Mouse (Mus musculus): Measurements from ENCODE around the gene Bcorl1. TPM values are rescaled to one million over a fixed set of nuclear protein-coding genes. Genes with fewer than 3 reads are reported as not detected.

Gene Bcorl1
- polyA plus RNA-seq, 1 experiment, result 27.3 TPM

DNA sequence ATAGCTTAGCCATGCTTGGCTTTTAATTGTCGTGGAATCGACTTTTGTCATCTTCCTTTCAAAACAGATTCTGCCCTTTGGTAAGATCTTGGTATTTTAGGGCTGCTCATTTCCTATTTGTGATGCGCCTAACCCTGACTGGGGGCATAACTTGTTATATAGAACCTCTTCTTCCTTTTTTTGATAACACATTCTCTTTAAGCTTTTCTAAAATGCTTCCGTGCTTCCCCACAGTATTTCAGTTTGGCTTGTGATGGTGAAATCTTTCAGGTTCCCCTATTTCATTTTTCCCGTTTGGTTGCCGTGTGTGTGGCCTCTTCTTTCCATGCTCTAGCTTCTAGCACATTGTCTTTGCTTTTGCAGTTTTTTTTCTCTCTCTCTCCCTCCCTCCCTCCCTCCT is 14.2 kb downstream of the Bcorl1 start:
- Histone ChIP-seq H3K4me3 (replicated peaks; ENCODE audit: control insufficient read depth, low read depth, low read length) (no peak overlapping the region), H3K4me1 (ENCODE audit: control insufficient read depth, insufficient read depth, low read length) (no peaks in the 10 kb centered on the region; the same call in 1 of the 2 replicates), H3K27ac (ENCODE audit: control insufficient read depth, insufficient read depth, low read depth, low read length, poor library complexity) (no peak overlapping the region)
- WGBS, result 36% methylated on average over 6 of the region's 6 CpGs
- TF ChIP-seq CTCF (IDR thresholded peaks at IDR 0.05; ENCODE audit: control insufficient read depth, insufficient read depth, low read length), result no peak
- no peak for TF ChIP-seq POLR2A (IDR thresholded peaks at IDR 0.05; ENCODE audit: borderline replicate concordance, control insufficient read depth, low read depth, low read length)

DNA sequence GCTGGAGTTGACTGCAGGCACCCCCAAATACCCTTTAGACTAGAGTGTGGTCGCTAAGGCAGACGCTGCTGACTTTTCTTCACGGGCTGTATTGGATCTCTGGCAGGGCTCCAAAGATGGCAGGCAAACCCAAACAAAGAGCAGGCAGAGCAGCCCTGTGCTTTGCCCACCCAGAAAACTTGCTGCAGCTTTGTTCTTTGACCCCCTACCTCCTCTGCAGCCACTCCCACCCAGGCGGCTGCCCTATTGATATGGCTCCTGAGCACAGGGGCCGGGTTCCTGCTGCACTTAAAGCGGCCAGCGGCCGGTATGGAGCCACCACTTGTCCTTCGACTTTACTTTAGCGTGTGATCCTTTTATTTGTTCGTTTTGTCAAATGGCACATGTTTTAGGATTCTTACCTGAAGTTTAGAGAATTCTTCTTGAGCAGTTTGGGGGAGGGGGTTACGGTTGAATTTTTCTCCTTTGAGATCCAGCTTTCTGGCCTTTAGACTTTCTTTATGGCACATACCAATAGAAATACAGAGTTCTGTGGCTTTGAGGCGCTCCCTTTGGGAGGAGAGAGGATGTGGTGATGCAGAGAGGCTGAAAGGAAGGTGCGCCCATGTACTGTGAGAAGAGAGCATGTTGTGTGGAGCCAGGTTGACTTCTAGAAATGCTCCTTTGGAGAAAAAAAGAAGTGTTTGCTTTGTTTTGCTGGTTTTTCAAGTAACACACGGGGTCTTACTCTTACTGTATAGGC is 24.8 kb downstream of the Bcorl1 start:
- no peak for TF ChIP-seq POLR2A (IDR thresholded peaks at IDR 0.05; ENCODE audit: borderline replicate concordance, control insufficient read depth, low read depth, low read length)
- TF ChIP-seq CTCF (IDR thresholded peaks at IDR 0.05; ENCODE audit: control insufficient read depth, insufficient read depth, low read length), result no peak
- H3K4me1 ChIP-seq (ENCODE audit: control insufficient read depth, insufficient read depth, low read length), result no peaks in the 10 kb centered on the region
- no peak overlapping the region for H3K27ac ChIP-seq (ENCODE audit: control insufficient read depth, insufficient read depth, low read depth, low read length, poor library complexity)
- WGBS, result 73% methylated on average over 15 of the region's 15 CpGs
- H3K4me3 ChIP-seq (replicated peaks; ENCODE audit: control insufficient read depth, low read depth, low read length), result no peak overlapping the region

DNA sequence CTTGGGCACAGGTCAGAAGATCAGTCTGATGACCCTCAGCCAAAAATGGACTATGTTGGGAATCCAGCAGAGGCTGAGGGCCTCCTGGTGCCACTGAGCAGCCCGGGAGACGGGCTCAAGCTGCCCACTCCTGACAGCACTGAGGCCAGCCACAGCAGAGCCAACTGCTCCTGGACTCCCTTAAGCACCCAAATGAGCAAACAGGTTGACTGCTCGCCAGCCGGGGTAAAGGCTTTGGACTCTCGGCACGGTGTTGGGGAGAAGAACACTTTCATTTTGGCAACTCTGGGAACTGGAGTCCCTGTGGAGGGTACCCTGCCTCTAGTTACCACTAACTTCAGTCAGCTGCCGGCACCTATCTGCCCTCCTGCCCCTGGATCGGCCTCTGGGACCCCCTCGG is 26.7 kb downstream of the Bcorl1 start:
- TF ChIP-seq CTCF (IDR thresholded peaks at IDR 0.05; ENCODE audit: control insufficient read depth, insufficient read depth, low read length) (no peak), POLR2A (IDR thresholded peaks at IDR 0.05; ENCODE audit: borderline replicate concordance, control insufficient read depth, low read depth, low read length) (no peak)
- Histone ChIP-seq H3K4me3 (replicated peaks; ENCODE audit: control insufficient read depth, low read depth, low read length) (no peak overlapping the region), H3K4me1 (ENCODE audit: control insufficient read depth, insufficient read depth, low read length) (no peaks in the 10 kb centered on the region), H3K27ac (ENCODE audit: control insufficient read depth, insufficient read depth, low read depth, low read length, poor library complexity) (no peak overlapping the region)
- WGBS, result 91% methylated on average over 9 of the region's 9 CpGs

DNA sequence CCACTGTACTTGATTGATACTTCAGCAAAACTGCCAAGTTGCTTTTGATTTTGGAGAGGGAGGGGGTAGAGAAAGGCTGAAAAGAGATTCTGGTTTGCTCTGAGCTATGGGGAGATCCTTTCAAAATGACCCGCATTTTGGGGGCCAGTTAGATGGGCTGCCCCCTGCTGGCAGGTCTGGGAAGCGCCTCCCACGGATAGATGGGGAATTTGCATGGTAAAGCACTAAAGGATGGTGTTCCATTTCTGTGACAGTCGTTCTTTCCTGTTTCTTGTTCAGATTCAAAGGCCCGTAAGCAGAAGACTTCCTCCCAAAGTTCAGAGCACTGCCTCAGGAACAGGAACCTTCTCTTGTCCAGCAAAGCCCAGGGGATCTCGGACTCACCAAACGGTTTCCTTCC is 42.5 kb downstream of the Bcorl1 start:
- TF ChIP-seq CTCF (IDR thresholded peaks at IDR 0.05; ENCODE audit: control insufficient read depth, insufficient read depth, low read length), result peak; percentile 71
- no peak for TF ChIP-seq POLR2A (IDR thresholded peaks at IDR 0.05; ENCODE audit: borderline replicate concordance, control insufficient read depth, low read depth, low read length)

DNA sequence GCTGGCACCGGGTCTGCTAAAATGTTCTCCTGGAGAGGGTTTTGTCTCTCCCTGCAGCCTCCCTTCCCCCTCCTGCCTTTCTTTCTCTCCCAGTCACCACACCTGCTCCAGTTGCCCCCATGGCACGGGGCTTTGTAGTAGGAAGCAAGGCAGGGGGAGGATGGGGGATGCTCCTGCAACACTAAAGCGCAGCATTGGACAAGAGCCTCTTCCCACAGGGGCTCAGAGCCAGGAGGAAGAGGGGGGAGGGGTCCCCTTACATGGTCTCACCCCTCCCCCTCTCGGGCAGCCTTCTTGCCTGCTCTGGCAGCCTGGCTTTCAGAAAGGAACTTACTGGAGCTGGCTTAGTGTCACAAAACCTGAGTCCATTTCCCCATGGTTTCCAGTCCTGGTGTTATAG is 44.8 kb downstream of the Bcorl1 start:
- no peak for TF ChIP-seq CTCF (IDR thresholded peaks at IDR 0.05; ENCODE audit: control insufficient read depth, insufficient read depth, low read length)
- TF ChIP-seq POLR2A (IDR thresholded peaks at IDR 0.05; ENCODE audit: borderline replicate concordance, control insufficient read depth, low read depth, low read length), result no peak
- Histone ChIP-seq H3K27ac (ENCODE audit: control insufficient read depth, insufficient read depth, low read depth, low read length, poor library complexity) (no peak overlapping the region), H3K4me3 (replicated peaks; ENCODE audit: control insufficient read depth, low read depth, low read length) (no peak overlapping the region), H3K4me1 (ENCODE audit: control insufficient read depth, insufficient read depth, low read length) (no peaks in the 10 kb centered on the region)
- 87% methylated on average over 4 of the region's 4 CpGs for WGBS

More for the DNA sequence above, 42.5 kb downstream of the Bcorl1 start:
- Histone ChIP-seq H3K4me3 (replicated peaks; ENCODE audit: control insufficient read depth, low read depth, low read length) (no peak overlapping the region), H3K4me1 (ENCODE audit: control insufficient read depth, insufficient read depth, low read length) (no peaks in the 10 kb centered on the region), H3K27ac (ENCODE audit: control insufficient read depth, insufficient read depth, low read depth, low read length, poor library complexity) (no peak overlapping the region)
- WGBS, result 36% methylated on average over 7 of the region's 7 CpGs

DNA sequence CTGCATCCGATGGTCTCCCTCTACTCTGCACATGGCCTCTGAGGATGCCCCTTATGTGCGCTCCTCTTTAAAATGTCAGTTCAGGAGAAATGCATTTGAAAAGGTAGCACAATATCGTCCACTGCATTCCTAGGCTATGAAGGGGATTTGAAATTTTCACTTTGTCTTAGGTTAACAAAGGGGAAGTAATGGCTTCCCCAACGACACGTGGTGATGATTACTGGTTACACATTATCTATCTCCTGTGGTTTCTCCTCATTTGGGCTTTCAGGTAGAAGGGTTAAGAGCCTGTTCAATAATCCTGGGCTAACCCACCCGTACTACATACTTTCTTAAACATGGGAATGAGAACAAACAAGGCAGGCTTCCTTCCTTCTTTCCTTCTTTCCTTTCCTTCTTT is 48.2 kb downstream of the Bcorl1 start:
- Histone ChIP-seq H3K4me3 (replicated peaks; ENCODE audit: control insufficient read depth, low read depth, low read length) (no peak overlapping the region), H3K4me1 (ENCODE audit: control insufficient read depth, insufficient read depth, low read length) (no peaks in the 10 kb centered on the region), H3K27ac (ENCODE audit: control insufficient read depth, insufficient read depth, low read depth, low read length, poor library complexity) (no peak overlapping the region)
- no peak for TF ChIP-seq CTCF (IDR thresholded peaks at IDR 0.05; ENCODE audit: control insufficient read depth, insufficient read depth, low read length)
- no peak for TF ChIP-seq POLR2A (IDR thresholded peaks at IDR 0.05; ENCODE audit: borderline replicate concordance, control insufficient read depth, low read depth, low read length)
- 73% methylated on average over 6 of the region's 6 CpGs for WGBS

DNA sequence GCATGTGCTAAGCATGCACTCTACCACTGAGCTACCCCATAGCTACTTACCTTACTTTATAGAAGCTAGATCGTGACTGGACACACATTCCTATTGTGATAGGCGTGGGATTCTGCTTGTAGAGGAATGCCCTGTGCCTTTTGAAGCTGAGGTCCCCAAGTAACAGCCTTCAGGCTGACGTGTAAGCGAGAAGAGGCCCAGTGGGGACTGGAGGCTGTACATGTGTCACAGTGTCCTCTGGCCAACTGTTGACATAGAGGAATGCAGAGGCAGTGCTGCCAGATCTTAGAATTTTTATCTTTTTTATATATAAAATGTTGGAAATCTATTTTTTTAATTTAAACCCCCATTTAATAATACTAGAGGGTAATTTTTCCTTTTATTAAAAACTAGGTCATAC is 58.8 kb downstream of the Bcorl1 start:
- 85% methylated on average over 4 of the region's 4 CpGs for WGBS
- no peak for TF ChIP-seq POLR2A (IDR thresholded peaks at IDR 0.05; ENCODE audit: borderline replicate concordance, control insufficient read depth, low read depth, low read length)
- TF ChIP-seq CTCF (IDR thresholded peaks at IDR 0.05; ENCODE audit: control insufficient read depth, insufficient read depth, low read length), result no peak
- Histone ChIP-seq H3K27ac (ENCODE audit: control insufficient read depth, insufficient read depth, low read depth, low read length, poor library complexity) (no peak overlapping the region), H3K4me1 (ENCODE audit: control insufficient read depth, insufficient read depth, low read length) (no peaks in the 10 kb centered on the region), H3K4me3 (replicated peaks; ENCODE audit: control insufficient read depth, low read depth, low read length) (no peak overlapping the region)

DNA sequence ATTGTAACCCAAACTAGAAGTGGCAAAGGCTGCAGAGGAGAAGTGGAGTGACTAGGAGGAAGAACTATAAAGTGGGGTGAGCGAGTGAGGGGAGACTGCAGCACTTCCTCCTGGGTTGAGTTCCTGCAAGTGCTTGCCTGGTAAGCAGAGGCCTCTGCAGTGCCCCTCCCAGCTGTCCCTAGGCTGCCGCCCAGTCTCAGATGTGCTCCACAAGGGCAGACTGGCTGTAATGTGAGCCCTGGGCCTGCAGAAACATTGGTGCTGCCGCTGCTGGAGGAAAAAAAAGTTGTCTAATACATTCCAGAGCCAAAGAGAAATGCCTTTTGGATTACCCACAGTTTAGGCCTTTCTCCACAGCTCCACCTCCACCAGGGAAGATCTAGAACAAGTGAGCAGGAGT is 64.0 kb downstream of the Bcorl1 start:
- TF ChIP-seq POLR2A (IDR thresholded peaks at IDR 0.05; ENCODE audit: borderline replicate concordance, control insufficient read depth, low read depth, low read length), result no peak
- no peak for TF ChIP-seq CTCF (IDR thresholded peaks at IDR 0.05; ENCODE audit: control insufficient read depth, insufficient read depth, low read length)
- Histone ChIP-seq H3K4me3 (replicated peaks; ENCODE audit: control insufficient read depth, low read depth, low read length) (no peak overlapping the region), H3K4me1 (ENCODE audit: control insufficient read depth, insufficient read depth, low read length) (no peaks in the 10 kb centered on the region), H3K27ac (ENCODE audit: control insufficient read depth, insufficient read depth, low read depth, low read length, poor library complexity) (no peak overlapping the region)
- WGBS, result 32% methylated on average over 3 of the region's 3 CpGs
